Mouse (Mus musculus): ENCODE data around the gene Cpe.
"Not testable (repeated sequence)": the region's sequence is repeated elsewhere in the genome, so short reads cannot be mapped to it uniquely, and the experiment has no call there.

Gene Cpe

GRCm38 (mm10) chr8:64672920-64673319 lies 19.9 kb downstream of the Cpe start:
- DNase-seq: no peak

DNA sequence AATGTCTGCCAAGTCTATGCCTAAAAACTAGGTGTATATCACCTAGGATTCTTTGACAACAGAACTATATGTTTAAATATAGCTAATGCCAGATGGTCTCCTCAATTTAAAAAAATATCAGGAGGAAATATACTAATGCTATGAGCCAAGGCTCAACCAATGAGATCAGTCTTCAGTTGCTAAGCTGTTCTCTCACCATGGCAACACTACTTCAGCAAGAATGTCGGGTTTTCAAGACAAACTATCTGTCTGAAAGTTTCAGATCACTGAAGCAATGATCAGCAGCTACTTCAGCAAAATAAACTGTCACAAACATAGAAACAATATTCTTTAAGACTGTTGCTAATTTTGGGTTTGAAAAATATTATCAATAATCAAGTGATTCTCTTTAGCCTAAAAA lies 20.9 kb downstream of the Cpe start:
- no peak for DNase-seq

DNA sequence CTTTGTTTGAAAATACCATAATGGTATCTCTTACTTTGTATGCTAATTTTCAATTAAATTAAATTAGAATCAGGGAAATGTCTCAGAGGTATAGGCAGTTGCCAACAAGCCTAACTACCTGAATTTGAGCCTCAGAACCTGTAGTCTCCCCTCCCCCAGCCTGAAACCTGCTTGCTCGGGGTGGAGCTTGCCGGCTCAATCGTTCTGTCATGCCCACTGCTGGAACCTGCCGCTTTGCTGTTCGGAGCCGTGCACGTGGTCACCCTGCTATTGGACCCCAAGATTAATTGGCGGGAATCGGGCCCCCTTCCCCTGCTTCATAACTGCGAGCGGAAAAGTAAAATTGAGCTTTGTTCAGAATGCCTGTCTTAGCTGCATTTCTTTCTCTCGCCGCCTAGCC lies 26.5 kb downstream of the Cpe start:
- DNase-seq: not testable (repeated sequence)

- no peak for DNase-seq
Measured at GRCm38 (mm10) chr8:64665563-64665962, 27.3 kb downstream of the Cpe start.

GRCm38 (mm10) chr8:64664811-64665210 lies 28.0 kb downstream of the Cpe start:
- no peak for DNase-seq

DNA sequence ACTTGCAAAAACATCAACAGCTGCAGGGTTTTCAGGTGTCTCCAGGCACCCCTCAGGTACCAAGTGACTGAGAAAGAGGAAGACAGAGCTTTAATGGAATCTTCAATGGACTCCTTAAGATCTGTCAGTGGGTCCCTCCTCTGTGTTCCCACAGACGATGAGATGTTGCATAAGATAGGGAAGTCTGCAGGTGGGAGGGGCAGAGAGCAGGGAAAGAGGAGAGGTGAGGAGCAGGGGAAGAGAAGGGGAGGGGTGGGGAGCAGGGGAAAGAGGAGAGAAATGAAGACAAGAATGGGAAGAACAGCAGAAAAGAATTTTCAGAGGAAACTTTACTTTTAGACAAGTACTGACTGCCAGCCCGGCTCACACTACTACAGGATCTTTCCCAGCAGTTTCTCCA lies 28.5 kb downstream of the Cpe start:
- no peak for DNase-seq

DNA sequence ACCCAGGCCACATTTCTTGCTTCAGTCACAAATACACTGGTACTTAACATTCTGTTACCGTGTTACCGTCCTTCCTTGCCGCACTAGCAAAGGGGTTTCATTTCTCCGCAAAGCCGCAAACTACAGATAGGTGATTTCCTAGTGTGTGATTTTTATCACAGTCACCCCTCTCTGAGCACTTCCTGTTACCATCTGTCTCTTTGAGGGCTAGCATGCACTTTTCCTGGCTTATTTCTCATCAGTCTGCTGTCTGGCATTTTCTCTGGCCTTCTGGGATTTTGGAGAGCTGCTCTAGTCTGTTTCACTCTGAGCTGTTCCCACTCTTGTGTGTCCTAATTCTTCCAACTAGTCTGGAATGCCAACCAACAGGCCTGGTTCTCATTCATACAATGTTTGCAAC lies 33.8 kb downstream of the Cpe start:
- no peak for DNase-seq

DNA sequence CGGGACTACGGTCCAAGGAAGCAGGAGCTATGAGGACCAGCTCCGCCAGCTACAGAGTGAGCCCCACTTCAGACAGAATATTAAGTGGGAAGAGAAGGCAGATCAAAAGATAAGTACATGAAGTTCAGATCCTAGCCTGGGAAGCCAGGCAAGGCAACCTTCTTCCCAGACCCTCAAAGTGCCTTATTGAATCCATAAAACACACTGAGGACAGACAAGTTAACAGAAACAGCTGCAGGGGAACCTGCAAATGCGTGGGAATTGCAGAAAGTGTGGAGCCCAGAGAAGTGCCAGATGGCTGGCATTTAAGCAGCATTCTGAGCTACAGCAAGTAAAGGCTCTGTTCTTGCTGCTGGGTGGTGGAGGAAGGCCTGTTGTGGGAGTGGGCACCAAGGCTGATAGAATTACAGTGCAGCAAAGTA lies 34.9 kb downstream of the Cpe start:
- DNase-seq: no peak

GRCm38 (mm10) chr8:64657517-64657916 lies 35.3 kb downstream of the Cpe start:
- no peak for DNase-seq

GRCm38 (mm10) chr8:64655887-64656286 lies 37.0 kb downstream of the Cpe start:
- no peak for DNase-seq

- DNase-seq: no peak
Measured at GRCm38 (mm10) chr8:64655087-64655486, 37.8 kb downstream of the Cpe start.

DNA sequence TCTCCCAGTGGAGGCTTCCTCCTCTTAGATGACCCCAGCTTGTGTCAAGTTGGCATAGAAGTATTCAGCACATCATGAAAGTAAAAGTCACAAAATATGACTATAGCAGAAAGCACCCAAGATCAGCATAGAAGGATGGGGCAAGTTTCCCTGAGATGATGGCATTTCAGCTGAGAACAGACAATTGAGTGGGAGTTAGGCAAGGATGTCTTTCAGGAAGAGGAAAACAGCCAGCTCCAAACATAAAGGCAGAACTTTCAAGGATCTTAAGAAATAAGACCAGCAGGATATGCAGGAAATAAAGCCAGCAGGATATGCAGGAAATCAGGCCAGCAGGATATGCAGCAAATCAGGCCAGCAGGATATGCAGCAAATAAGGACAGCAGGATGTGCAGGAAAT lies 40.6 kb downstream of the Cpe start:
- no peak for DNase-seq

DNA sequence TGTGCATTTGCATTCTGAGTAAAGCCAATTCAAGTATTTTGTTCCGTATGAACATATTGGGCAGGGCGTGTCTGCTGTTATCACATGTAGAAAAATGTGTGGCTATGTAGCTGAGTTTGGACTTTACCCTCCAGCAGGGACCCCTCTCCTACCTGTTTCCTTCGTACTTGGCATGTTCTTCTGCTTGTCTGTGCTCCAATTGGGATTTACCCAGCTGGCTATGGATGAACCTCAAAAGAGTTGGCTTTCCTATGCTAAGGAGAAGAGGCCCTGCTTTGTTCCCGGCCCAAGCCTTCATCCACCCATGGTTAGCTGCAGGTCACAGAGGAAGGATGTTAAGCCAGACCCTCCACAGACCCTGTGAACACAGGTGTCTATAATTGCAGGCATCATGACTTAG lies 44.8 kb downstream of the Cpe start:
- no peak for DNase-seq

GRCm38 (mm10) chr8:64647148-64647547 lies 45.7 kb downstream of the Cpe start:
- DNase-seq: no peak

GRCm38 (mm10) chr8:64646421-64646820 lies 46.4 kb downstream of the Cpe start:
- DNase-seq: no peak

GRCm38 (mm10) chr8:64644108-64645005 lies 48.5 kb downstream of the Cpe start:
- DNase-seq: no peak

- DNase-seq: no peak
Measured at GRCm38 (mm10) chr8:64643382-64643781, 49.5 kb downstream of the Cpe start.

GRCm38 (mm10) chr8:64642799-64643198 lies 50.1 kb downstream of the Cpe start:
- no peak for DNase-seq

DNA sequence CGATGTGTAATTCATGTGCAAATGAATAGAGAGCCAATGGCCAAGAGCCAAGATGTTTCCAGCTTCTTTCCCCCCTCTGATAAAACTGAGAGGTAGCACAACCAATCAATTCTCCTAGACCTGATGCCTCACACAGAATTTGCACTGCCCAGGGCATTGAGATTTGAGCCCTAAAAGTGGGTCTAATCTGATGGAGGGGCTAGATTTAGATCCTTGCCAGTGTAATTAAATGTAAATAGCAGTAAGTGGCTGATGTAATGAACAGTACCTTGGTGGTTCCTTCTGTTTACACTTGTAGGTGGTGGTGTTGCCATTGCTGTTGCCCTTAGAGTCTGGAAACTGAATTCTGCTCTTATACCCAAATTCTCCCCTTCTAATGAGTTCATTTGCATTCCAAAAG lies 52.3 kb downstream of the Cpe start:
- no peak for DNase-seq

GRCm38 (mm10) chr8:64639676-64640075 lies 53.2 kb downstream of the Cpe start:
- DNase-seq: no peak

DNA sequence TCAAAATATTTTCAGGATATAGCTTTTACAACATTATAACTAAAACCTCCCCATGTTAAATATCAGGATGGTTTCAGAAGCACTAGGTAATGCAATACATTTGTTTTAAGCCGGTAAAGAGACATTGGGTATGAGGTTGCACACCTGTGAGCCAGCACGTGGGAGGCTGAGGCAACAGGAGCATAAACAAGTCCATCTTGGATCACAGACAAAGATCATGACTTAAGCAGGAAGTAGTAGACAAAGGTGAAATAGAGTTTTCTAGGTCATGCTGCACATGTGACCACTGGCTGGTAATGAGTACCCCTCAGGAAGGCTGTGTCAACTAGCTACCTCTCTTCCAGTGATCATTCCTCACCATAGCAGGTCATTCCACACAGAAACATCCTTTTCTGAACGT lies 58.0 kb downstream of the Cpe start:
- no peak for DNase-seq

DNA sequence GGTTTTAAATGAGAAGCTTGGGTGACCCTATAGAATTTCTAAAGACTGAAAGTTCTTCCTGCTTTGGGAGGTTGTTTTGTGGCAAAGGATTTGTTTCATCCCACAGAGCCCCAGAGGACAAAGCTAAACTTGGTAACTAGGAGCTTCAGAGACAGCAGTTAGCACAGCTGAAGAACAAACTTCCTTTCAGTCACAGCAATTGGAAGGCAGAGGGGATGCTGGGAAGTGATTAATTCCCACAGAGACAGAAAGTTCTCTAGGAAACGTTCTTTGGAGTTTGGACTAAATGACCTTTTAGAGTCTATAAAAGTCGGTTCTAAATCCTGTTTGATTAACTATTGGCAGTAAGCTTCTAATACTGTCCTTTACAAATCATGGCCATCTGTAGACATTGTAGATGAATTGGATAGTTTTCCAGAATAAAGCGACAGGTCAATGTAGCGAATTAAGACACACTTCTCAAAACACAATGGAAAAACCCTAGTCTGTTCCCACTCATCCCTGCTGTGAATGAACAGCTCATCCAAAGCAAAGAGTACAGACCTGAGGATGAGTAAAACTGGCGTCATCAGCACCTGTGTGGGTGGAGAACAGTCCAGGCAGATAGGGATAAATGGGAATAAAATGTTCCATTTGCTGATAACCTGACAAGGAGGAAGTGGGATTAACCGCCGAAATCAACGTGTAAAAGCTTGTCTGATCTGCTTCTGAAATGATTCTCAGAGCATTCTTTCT lies 58.6 kb downstream of the Cpe start:
- DNase-seq: no peak

DNA sequence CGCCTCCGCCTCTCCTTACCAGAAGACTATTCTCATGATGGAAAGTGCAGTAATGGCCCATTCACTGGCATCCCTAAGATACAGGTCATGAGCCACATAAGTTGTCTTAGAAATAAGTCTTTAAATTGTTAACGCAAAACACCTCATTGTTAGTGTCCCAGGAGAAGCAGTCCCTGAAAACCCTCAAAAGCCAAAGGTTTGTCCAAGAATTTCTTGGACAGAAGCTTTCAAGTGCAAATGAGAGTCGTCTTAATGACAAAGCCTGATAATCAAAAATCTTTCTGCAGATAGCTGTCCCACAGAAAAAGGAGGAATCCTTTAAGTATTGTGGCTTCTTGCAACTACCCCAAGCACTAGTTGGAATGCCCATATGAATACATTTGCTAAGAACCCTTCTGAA lies 60.7 kb downstream of the Cpe start:
- DNase-seq: no peak

DNA sequence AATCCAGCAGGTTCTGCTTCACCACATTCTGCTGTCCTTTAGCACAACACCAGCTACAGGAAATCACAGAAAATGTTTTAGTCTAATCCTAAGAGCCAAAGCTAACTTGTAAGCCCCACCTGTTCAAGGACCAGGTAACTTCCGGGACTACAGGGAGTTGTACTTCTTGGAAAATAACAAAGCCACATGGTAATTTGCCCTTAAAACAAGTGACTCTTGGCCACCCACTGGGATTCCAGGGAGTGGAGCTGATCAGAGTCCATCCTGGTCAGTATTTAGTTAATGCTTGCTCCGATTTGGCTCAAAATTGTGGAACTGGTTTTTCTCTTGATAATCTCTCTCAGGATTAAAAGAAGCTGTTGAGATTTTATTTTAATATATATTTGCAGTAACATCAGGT lies 61.1 kb downstream of the Cpe start:
- DNase-seq: no peak
